Mouse (Mus musculus) gastrocnemius, postnatal 25 days (tissue): ENCODE measurements around the gene Gm28372. TPM values are rescaled to one million over a fixed set of nuclear protein-coding genes. Genes with fewer than 3 reads are reported as not detected.

Experiments used
- DNase-seq: peaks from one replicate; pipeline ENCODE4 v3.0.0; 2022
- total RNA-seq, 2 experiments: library from RNA; stranded (reverse); gene quantifications; 1 replicate in 1 of 2; 2 replicates in 1 of 2; pipeline ENCODE4 v1.2.3; 2021

Gene Gm28372
- total RNA-seq, 2 experiments from 2014 or later: not detected

DNA sequence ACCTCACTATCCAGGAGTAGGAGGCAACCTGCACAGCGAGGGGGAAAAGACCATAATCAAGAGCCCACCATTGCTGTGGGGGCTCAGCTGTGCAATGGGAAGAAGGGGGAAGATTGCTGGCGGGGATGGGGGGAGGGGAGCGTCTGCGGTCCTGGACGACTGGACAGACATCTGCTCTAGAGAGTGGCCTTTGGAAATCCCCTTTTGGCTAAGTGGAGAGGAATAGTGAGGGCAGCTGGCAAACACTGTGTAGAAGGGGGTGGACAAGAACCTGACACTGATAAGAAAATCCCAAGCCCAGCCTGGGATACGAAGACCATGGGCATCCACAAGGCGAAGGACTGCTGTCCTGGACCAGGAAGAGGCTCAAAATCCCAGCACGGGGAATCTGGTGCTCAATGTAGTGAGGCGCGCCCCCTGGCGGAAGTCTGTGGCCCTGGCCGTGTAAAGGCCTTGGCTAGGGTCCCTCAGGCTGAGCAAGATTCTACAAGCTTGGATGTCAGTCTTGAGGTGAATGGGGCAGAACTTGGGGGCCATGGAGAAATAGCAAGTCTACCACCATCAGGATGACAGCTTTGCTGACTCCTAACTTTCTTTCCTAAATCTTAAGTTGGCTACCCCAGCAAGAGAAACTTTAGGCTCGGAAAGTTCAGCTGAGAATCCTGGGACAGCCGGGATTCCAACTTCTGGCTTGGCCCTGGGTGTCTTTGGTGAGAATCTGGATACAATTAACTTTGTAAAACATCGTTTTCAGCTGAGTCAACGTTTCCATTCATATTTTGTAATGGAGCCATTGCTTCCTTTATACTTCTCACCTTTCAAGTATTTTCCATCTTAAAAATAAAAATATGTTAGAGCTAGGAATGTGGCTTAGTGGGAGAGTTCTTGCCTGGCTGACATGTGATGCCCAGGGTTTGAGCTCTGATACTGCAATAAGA lies 6.8 kb downstream of the Gm28372 start:
- peak; percentile 66 for DNase-seq

DNA sequence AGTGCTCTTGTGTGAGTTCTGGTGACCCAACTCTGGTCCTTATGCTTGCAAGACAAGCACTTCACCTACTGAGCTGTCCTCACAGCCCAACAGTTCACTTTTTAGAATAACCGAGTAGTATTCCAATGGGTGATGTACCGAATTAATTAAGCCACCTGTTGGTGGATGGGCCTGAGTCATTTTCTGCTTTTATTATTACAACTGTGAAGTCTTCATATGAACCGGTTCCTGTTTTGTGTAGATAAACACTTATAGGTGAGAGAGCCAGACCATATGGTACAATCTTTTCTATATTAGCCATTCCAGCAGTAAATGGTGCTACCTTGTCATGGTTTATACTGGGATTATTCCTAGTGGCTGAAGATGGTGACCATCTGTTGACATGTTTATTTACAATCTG lies 7.7 kb downstream of the Gm28372 start:
- no peak for DNase-seq

DNA sequence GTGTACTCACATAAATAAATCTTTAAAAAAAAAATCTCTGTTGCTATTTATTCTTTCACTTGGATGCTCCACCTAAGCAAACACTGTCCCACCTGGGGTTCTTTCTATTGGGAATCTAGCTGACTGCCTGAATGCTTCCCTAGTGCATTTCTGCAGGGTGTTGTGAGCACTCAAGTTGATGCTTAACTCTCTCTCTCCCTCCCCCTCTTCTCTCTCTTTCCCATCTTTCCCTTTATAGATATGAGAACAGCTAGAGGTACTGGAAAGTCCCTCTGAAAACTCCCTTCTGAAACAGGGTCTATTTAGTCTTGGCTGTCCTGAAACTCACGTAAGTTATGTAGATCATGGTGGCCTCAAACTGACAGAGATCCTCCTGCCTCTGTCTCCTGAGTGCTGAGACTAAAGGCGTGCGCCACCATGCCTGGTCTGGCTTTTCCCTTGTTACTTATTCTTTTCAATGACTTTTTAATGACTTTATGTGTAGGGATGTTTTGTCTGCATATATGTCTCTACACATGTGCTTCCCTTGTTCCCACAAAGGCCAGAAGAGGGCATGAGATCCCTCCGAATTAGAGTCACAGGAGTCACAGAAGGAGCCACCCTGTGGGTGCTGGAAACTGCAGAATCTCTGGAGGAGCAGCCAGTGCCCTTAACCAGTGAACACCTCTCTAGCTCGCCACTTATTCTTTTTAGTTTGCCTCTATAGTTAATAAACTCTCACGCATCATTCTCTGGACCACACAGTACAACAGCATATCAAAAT lies 9.2 kb downstream of the Gm28372 start:
- no peak for DNase-seq

DNA sequence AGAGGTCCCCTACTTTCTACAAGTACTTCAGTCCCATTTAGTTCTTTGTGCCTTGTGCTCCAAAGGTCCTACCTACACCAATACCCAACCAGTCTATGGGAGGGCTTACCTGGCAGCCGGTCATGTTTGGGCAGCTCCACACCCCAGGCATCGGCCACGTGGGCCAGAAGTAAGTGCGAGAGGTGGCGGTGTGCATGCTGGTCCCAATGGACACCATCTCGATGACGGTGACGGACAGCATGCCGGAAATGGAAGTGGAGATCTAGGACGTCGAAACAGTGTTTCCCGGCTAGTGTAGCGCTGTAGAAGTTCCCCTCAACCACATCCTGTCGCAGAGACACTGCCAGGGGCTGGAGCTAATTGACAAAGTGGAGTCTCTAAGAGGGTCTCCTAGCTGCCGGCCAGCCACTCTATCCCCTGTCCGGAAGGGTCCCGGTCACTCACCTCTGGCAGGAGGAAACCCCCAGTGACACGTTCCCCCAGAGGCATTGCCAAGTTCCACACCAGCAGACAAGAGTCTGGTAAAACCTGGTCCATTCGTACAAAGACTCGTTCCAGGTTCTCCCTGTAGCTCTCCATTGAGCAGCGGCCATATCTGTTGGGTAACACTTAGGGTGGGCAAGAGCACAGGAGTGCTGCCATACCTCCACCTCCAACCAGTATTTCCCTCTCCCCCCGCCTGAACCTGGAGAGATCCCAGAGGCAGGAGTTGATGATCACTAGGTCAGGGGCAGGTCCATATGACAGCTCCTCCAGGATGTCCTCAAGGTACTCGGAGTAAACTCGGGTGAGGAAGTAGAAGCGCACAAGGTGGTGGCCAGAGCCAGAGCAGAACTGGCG lies 17.0 kb downstream of the Gm28372 start:
- DNase-seq: no peak

DNA sequence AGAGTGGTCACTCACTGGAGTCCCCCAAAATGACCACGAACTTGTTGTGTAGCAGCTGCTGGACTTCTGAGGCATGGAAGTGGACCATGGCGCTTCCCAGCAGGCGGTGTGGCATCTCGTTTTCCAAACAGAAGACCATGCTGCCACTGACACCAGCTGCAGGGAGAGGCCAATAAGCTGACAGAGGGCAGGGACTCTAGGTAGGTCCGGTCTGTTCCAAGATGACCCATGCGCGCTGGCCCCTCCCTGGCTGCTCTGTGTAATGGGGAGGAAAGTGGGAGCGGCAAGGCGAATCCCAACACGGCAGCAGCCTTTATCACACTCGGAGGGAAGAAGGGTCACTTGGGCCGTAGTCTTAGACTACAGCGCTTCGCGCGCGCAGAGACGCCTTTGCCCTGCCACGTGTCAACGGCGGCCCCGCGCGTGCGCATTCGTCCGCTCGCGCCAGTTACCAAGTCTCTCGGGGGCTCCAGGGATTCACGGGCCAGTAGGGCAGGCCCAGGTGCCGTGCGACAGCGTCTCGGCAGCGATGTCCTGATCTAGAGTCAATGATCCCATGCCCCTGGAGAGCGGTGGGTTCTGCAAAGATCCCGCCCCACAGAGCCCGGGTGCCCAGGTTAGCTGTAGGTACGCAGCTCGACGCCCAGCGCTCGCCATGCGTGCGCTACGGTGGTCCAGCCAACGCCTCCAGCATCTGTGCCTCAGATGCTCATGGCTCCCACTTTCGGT lies 18.5 kb downstream of the Gm28372 start:
- no peak for DNase-seq

DNA sequence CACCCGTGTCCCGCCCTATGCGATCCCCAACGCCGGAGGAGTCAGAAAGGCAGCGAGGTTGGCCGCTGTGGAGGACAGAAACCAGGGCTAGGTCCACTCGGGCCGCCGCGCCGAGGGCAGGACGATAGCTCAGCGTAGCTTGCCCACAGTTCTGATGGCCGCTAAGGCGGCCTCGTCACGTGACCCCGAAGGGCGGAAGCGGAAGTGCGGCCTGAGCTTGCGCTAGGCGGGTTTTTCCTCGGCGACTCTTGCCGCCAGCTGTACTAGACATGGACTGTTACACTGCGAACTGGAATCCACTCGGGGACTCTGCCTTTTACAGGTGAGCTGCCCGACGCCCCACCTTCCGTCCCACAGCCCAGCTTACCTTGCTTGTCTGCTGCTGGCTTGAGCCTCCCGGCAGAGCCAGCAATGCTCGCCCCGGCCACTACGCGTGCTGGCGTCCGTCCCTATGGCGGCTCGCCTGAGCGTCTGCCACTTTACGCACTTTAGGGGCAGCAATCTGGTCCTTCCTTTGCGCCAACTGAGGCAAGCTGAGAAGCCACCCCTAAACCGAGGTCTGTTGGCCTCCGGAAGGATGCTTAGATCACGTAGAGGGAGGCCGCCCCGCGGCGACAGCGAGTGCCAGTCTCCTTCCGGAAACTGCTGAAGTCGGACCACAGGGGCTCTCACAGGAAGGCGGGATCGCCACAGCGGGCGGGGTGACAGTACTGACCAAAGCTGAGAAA lies 19.3 kb downstream of the Gm28372 start, which contains the start of the genes Vps16 and Pced1a:
Gene Vps16, plus strand, starts transcription at position 214 of the 728 bp plus-strand sequence.
Gene Pced1a, minus strand, starts transcription at position 576 of the 728 bp plus-strand sequence.
- DNase-seq: peak; percentile 90

DNA sequence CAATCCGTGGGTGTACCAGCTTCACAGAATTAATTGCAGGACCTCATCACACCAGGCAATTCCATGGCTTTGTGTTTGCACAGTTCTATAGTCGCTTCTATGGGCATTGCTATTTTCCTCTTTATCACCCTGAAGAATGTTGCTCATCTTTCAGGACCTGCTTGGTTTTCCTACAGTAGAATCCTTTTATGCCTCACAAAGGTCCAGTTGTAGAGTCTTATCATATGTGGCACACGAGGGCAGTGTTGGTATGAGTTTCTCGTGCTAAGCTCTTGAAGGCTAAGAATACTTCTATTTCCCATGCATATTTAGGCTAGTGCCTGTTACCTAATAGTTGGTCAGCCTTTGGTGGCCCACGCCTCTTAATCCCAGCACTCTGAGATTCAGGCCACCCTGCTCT lies 20.1 kb downstream of the Gm28372 start:
- no peak for DNase-seq

DNA sequence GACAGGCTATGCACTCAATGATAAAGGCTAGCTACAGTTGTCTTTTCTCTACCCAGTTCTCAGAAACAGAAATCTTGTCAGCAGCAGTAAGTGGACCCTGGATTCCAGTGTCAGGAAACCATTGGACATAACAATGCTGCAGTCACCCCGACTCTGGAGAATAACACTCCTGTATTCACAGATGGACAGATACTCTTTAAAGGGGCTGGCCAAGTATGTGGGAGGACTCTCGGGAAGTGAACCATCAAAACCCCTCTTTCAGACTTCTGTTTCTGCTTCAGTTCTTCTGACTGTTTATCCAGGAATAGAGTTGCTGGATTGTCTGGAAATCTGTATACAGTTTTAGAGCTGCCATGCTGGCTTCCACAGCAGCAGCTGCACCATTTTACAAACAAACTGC lies 24.8 kb downstream of the Gm28372 start:
- no peak for DNase-seq

DNA sequence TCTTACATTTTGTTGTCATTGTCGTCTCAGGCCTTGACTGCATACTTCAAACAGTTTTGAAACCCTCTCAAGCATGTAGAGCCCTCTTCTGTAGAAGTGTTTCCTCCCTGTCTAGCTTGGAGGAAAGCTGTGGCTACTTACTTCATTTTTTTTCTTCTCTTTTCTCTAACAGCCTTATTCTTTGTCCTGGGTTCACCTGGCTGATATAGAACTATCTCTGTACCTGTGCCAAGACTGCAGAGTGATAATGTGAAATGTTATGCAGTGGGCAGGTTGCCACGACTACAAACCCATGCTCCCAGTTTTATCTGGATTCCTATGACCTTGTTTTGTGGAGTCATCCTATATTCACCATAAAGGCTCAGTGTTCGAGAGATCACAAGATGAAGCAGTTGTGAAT lies 25.4 kb downstream of the Gm28372 start:
- no peak for DNase-seq

DNA sequence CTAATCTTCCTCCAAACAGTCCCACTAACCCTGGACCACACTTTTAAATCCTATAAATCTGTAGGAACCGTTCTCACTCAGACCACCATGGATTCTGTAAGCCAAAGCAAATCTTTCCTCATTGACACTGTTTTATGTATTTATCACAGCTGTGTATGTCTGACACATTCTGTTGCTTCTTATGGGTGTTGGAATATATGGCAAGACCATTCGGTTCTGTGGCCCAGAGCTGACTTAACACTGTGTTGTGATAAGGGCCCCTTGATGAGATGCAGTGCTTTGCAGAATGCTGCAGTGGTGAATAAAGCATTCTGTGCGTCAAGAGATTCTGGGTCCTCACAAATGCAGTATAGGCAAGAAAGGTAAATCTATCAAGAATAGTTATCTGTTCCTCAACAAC lies 27.1 kb downstream of the Gm28372 start:
- DNase-seq: no peak

DNA sequence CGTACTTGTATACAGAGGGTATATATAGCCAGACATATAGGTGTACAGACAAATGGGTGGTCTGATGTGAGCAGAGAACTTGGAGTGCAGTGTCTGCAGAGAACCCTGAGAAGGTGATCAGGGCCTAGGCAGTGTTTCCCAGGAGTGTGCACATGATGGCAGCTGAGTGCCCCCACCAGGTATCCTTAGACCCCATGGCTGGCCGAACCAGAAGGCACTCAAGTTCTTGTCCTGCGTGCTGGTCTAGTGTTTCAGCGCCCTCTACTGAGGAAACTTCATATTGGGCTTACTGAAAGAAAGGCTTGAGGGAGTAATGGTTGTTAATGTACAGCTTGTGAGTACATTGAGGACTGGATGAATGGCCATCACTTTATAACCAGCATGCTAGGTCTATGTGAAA lies 28.1 kb downstream of the Gm28372 start:
- DNase-seq: no peak

DNA sequence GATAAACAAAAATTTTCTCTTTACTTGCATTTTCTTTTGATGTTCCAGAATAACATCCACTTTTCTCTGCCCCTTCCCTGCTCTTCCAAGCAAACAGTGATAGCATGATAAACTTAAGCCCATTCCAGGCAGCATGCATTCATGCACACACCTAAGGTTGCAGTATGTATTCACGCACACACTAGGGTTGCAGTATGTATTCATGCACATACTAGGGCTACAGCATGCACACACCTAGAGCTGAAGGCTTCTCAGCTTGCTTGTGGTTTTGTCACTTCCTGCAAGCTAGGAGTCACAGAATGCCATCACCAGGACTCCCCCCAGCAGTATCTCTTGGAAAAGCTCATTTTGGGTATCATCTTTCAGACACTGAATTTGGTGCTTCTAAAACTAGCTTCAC lies 31.7 kb downstream of the Gm28372 start:
- DNase-seq: no peak

DNA sequence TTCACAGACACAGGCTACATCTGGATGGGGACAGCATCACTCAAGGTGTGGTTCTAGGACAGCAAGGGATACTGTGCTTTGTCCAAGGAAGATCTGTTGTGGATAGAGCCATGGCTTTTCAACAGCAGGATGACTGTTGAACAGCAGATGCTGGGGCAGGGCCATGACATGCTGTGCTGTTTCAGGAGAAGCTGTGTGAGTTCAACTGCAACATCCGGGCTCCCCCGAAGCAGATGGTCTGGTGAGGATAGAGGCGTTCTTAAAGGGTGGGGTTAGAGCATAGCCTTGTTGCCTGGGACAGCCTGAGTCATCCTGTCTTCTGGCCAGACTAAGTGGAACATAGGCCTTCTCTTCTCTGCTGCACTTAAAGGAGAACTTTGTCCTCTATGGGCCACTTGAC lies 33.8 kb downstream of the Gm28372 start:
- DNase-seq: no peak

DNA sequence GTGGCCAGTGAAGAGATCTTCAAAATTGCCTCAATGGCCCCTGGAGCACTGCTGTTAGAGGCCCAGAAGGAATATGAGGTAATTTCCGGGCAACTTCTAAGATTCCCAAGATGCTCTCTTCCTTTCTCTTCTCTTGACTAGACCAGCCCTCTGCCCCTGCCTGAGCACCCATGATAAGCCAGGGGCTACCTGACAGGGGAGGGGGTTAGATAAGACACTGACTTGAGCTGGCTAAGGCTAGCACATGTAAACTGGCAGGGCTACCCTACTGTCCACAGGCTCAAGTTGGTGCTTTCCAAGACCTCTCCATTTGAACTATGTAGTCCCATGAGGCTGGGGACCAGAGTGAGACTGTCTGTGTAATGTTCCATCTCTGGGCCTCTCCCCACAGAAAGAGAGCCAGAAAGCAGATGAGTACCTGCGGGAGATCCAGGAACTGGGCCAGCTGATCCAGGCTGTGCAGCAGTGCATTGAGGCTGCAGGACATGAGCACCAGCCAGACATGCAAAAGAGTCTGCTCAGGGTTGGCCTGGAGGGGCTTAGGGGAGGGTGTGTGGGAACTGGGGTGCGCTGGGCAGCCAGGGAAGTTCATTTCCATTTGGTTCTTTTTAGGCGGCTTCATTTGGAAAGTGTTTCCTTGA lies 34.9 kb downstream of the Gm28372 start:
- DNase-seq: no peak

DNA sequence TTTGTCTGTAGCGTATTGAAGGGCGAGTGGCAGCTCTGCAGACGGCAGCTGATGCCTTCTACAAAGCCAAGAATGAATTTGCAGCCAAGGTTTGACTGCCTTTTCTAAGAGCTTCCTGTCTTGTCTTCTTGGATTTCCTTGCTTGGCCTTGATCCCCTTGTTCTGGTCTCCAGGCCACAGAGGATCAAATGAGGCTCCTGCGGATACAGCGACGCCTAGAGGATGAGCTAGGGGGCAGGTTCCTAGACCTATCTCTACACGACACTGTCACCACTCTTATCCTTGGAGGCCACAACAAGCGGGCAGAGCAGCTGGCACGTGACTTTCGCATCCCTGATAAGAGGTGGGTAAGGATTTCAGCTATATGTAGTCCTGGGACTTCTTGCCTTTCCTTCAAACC lies 37.1 kb downstream of the Gm28372 start:
- DNase-seq: no peak

DNA sequence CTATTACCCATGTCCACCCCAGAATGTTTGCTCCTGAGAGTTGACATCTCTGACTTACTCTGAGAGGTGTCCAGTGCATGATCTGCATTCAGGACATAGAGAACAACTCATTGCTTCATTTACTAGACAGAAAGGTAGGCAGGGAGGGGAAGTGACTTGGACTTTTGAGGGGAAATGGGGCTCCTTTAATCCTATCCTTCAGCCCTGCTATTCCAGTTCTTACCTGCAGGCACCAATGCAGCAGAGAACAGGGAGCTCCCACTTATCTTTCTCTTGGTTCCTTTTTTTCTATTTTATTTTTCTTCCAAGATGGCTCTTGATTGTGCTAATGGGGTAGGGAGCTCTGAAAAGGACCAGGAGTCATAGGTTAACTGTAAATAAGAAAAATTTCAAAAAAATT lies 43.4 kb downstream of the Gm28372 start:
- DNase-seq: no peak

DNA sequence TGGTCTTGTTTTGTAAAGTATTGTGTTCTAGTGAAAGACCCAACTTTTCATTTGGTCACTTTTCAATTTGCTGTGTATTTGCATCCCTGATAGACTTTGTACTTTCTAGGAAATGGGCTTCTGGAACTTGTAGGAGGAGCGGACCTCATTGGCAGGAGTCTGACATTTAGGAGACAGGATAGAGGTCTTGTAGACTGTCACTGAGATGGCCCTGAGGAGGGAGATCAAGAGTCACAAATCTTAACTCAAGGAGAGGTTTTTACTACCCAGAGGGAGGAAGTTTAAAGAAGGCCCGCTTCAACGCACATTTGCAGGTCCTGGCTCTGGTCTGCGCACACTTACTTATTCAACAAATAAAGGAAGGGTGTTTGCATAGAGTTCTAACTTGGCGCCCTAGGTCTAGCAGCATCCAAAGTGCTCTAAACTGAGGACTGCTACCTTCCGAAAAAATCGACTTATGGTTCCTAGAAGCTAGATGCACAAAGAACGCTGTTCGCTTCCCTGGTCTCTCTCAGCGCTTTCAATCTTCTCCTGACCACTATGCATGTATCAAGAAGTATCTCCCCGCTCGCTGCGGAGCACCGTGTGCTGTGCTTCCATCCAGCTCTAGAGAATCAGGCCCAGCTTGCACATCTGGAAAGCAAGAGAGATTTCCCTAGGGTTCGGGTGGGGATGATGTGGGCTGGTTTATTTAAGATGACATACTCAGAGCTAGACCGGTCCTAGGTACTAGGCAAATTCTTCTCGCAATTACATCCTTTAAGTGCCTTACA lies 44.2 kb downstream of the Gm28372 start:
- no peak for DNase-seq

DNA sequence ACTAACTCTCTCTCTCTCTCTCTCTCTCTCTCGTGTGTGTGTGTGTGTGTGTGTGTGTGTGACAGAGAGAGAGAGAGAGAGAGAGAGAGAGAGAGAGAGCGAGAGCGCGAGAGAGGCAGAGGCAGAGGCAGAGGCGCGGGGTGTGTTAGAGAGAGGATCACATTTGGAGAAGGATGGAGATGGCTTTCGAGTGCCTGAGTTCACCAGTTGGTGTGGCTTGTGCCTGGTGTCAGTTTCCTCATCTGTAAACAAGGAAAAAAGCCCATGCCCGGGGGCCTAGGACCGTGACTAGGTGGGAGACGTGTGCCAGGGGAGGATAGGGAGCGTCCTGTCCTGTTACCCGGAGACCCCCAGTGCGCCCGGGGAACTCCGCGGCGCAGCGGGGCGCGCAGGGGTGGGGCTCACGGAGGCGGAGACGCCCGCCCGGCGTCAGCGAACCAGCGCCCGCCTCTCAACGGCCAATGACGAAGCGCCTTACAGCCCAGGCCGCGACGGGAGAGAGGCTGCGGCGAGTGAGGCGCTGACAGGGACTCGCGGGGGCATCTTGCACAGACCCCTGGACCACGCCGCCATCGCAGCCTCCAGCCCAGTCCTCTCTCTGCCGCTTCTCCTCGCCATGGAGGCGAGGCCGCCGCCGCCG lies 44.9 kb downstream of the Gm28372 start, which contains the start of gene Ptpra:
Gene Ptpra, plus strand, starts transcription at position 485 of the 640 bp plus-strand sequence.
- peak; percentile 90 for DNase-seq

DNA sequence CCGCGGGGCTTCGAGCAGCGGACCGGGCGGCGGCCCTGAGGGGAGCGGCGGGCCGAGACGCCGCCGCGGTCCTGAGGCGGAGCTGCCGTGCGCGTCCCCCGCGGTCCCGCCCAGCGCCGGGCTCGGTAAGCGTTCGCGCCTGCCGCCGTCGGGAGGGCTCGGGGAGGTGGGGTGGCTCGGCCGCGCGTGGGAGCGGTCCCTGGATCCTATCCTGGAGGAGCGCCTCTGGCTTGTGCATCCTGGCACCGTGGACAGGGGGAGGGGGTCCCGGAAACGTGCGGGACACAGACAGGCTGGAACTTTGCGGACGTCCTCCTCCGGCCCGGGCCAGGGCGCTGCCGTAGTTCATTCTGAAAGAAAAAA lies 45.4 kb downstream of the Gm28372 start:
- no peak for DNase-seq
